ENCODE assay signal across 11 mouse cellular contexts in genomic region chr16:32107342-32108045, GRCm38 (mm10). TPM values are rescaled to one million over a fixed set of nuclear protein-coding genes. Genes with fewer than 3 reads are reported as not detected.
A peak's percentile ranks its signal among the peaks of the same experiment; 100 is the strongest.
DNase-seq lines count a peak whose midpoint lies in the region; ATAC-seq lines count a peak whose summit lies in the region.
"Had no signal": no experiment of that assay in that cellular context is flagged by ENCODE, and none has a peak within 500 bp of the region (broad histone marks: within the 10 kb centered on the region; RNA-seq: fewer than 3 reads in every experiment).

No protein-coding gene starts in this region.

- DNase-seq in spleen, postnatal 36 days (ENCODE audit: low spot score in 2 of 2) = peak; percentile 71 to 72
- no peak for DNase-seq in spleen, adult 18-20 months
- DNase-seq in kidney, adult 9 months = no peak
- DNase-seq in Muller cell, postnatal 12 days (ENCODE audit: inconsistent ontology term) = no peak
- DNase-seq: cerebellum, adult 11-12 months; heart, adult 18-20 months; kidney, adult 11 months had no signal

- peaks cover 37% of the 10 kb centered on the region for H3K36me3 ChIP-seq in kidney, embryonic 14.5 days (ENCODE audit: control insufficient read depth, insufficient read depth, low read length)

- H3K4me1 ChIP-seq in kidney, embryonic 14.5 days (ENCODE audit: control insufficient read depth, insufficient read depth, low read length) = no peaks in the 10 kb centered on the region

- no peaks in the 10 kb centered on the region for H3K27me3 ChIP-seq in kidney, embryonic 14.5 days (ENCODE audit: control insufficient read depth, insufficient read depth, low read length)

- peak; percentile 64 to 71; a peak in 3 of 4 replicates for ATAC-seq in hematopoietic stem cell, adult 5-6 weeks (replicated peaks in 1 of 2; ENCODE audit: insufficient read depth in 1 of 2, low FRiP score in 2 of 2, low TSS enrichment in 1 of 2, low read depth in 1 of 2, poor library complexity in 2 of 2, severe bottlenecking in 2 of 2)
- ATAC-seq in neutrophil, adult 5-6 weeks (ENCODE audit: extremely low read depth, insufficient number of reproducible peaks, low FRiP score, poor library complexity, severe bottlenecking) = peak; percentile 34; the same call in 1 of the 2 replicates
- no peak for ATAC-seq in kidney, embryonic 14.5 days (ENCODE audit: low FRiP score, low TSS enrichment)

- 89% methylated on average over 12 of the region's 12 CpGs for WGBS in kidney, embryonic 14.5 days

- H3K4me2 ChIP-seq in kidney, embryonic 14.5 days (replicated peaks; ENCODE audit: low read depth, low read length) = no peak overlapping the region

- no peak overlapping the region for H3K4me3 ChIP-seq in kidney, embryonic 14.5 days (ENCODE audit: low read length)

- peaks cover 4% of the 10 kb centered on the region; the same call in 1 of the 2 replicates for H3K9me3 ChIP-seq in kidney, embryonic 14.5 days (ENCODE audit: control insufficient read depth, low read length)

- H3K27ac ChIP-seq in kidney, embryonic 14.5 days (ENCODE audit: low read depth, low read length) = no peak overlapping the region
- H3K27ac ChIP-seq: macrophage had no signal

- no peak overlapping the region for H3K9ac ChIP-seq in kidney, embryonic 14.5 days (ENCODE audit: low read depth, low read length)

RNA-seq across cellular contexts. Expression of gene Cep19, which starts 7.9 kb away (rescaled TPM):
- 46.1 and 72.0 TPM in 2 replicates for total RNA-seq in hematopoietic stem cell, adult 5-6 weeks (2017)
- 59.0 and 64.6 TPM in 2 replicates for total RNA-seq in neutrophil, adult 5-6 weeks (2017)
- 39.7 and 43.8 TPM in 2 replicates for polyA plus RNA-seq in kidney, embryonic 14.5 days (2014; fragmentation: Nextera tagmentation; extraction: Ambion mirVana)

RNA-seq across cellular contexts. Expression of gene Pigx, which starts 8.0 kb away (rescaled TPM):
- total RNA-seq in hematopoietic stem cell, adult 5-6 weeks (2017) = 60.6 and 94.2 TPM in 2 replicates
- total RNA-seq in neutrophil, adult 5-6 weeks (2017) = 65.8 and 67.4 TPM in 2 replicates
- 147 and 155 TPM in 2 replicates for polyA plus RNA-seq in kidney, embryonic 14.5 days (2014; fragmentation: Nextera tagmentation; extraction: Ambion mirVana)

RNA-seq across cellular contexts. Expression of gene Pak2, which starts 28.4 kb away (rescaled TPM):
- 69.2 and 72.4 TPM in 2 replicates for total RNA-seq in hematopoietic stem cell, adult 5-6 weeks (2017)
- total RNA-seq in neutrophil, adult 5-6 weeks (2017) = 114 and 128 TPM in 2 replicates
- 30.3 and 42.0 TPM in 2 replicates for polyA plus RNA-seq in kidney, embryonic 14.5 days (2014; fragmentation: Nextera tagmentation; extraction: Ambion mirVana)

RNA-seq across cellular contexts. Expression of gene Nrros, which starts 57.9 kb away (rescaled TPM):
- total RNA-seq in hematopoietic stem cell, adult 5-6 weeks (2017) = 78.9 and 112 TPM in 2 replicates
- 142 and 149 TPM in 2 replicates for total RNA-seq in neutrophil, adult 5-6 weeks (2017)
- polyA plus RNA-seq in kidney, embryonic 14.5 days (2014; fragmentation: Nextera tagmentation; extraction: Ambion mirVana) = 14.4 and 18.7 TPM in 2 replicates

Comparison
In these comparisons a context has a peak if more than half of its experiments do, and no peak if none do; other contexts are left out.
1. DNase-seq: peak in spleen, postnatal 36 days (2 of 2); none in spleen, adult 18-20 months (0 of 2), kidney, adult 9 months (single experiment) and Muller cell, postnatal 12 days (single experiment).